Mouse (Mus musculus): ENCODE results near the gene Sufu.

DNA sequence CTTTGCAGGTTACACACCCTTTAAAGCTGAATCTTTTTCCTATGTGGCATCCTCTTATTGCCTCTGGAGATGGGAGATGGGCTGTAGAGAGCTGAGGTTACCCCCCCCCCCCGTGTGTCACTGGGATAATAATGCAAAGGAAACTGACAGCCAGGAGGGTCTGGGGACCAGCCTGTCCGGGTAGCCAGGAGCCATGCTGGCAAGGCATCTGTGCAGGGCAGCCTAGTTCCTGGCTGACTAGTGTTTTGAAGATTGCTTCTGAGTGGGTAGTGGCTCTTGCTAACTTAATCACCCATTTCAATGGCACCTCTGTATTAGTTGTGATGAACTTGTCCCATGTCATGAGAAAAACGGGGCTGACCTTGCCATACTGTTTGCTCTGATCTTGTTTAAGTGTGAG lies 1.7 kb downstream of the Sufu start:
- TF ChIP-seq CTCF (IDR thresholded peaks at IDR 0.05; ENCODE audit: low read depth), result no peak
- TF ChIP-seq EP300 (optimal IDR thresholded peaks at IDR 0.05), result no peak
